Mouse (Mus musculus) neural tube, embryonic 13.5 days (tissue): Measurements from ENCODE around the gene Hipk1. TPM values are rescaled to one million over a fixed set of nuclear protein-coding genes. Genes with fewer than 3 reads are reported as not detected.

ENCODE experiments used
- ATAC-seq: fragments of 200-750 bp; cut with Nextera tagmentation; 2 replicates; pipeline ENCODE4 v1.8.0; 2017; ENCODE audit warnings: low read depth, mild to moderate bottlenecking, moderate TSS enrichment, moderate library complexity
- H3K27ac ChIP-seq: fragments of 300-500 bp; sonication (generic); replicated peaks from 2 replicates; pipeline ENCODE4 v1.5.1; 2015; ENCODE audit warnings: moderate library complexity, mild to moderate bottlenecking, inconsistent platforms
- H3K27me3 ChIP-seq: fragments of 300-500 bp; sonication (generic); 2 replicates; pipeline ENCODE4 v1.6.1; 2015; ENCODE audit warnings: mild to moderate bottlenecking, inconsistent platforms
- H3K36me3 ChIP-seq: fragments of 300-500 bp; sonication (generic); 2 replicates; pipeline ENCODE4 v1.6.1; 2015; ENCODE audit warnings: mild to moderate bottlenecking, inconsistent platforms
- H3K4me1 ChIP-seq: fragments of 300-500 bp; sonication (generic); replicated peaks from 2 replicates; pipeline ENCODE4 v1.6.1; 2015; ENCODE audit warnings: inconsistent platforms
- H3K4me2 ChIP-seq: fragments of 300-500 bp; sonication (generic); 2 replicates; pipeline ENCODE4 v1.6.1; 2015; ENCODE audit warnings: inconsistent platforms, mild to moderate bottlenecking, moderate library complexity
- H3K4me3 ChIP-seq: fragments of 300-500 bp; sonication (generic); 2 replicates; pipeline ENCODE4 v1.5.1; 2015; ENCODE audit warnings: mild to moderate bottlenecking, inconsistent platforms
- H3K9ac ChIP-seq: fragments of 300-500 bp; sonication (generic); 2 replicates; pipeline ENCODE4 v1.6.1; 2015; ENCODE audit warnings: moderate library complexity, mild to moderate bottlenecking, inconsistent platforms
- H3K9me3 ChIP-seq: fragments of 300-500 bp; sonication (generic); 2 replicates; pipeline ENCODE4 v1.6.1; 2016; ENCODE audit warnings: inconsistent platforms
- WGBS: fragments of 180-500 bp; shearing (Covaris S2); methylation state at CpG from one replicate; pipeline ENCODE4 v1.1.7; 2015; 5-methylcytosine and 5-hydroxymethylcytosine counted together
- polyA plus RNA-seq: library from polyadenylated mRNA; unstranded; fragments of >200 nt; fragmentation: Nextera tagmentation; extraction: Ambion mirVana; gene quantifications from 2 replicates; pipeline ENCODE4 v1.2.1, GENCODE M21; 2015

Gene Hipk1
- polyA plus RNA-seq, 1 experiment from 2014 or later = 10.6 TPM

- Histone ChIP-seq H3K4me2 (peak overlapping the region; percentile 88), H3K36me3 (no peaks in the 10 kb centered on the region), H3K4me1 (peaks cover 32% of the 10 kb centered on the region), H3K27ac (peak overlapping the region; percentile 95), H3K9me3 (no peaks in the 10 kb centered on the region), H3K4me3 (peak overlapping the region; percentile 94), H3K9ac (peak overlapping the region; percentile 96), H3K27me3 (peaks cover 11% of the 10 kb centered on the region; the same call in 1 of the 2 replicates)
- peak; percentile 86 for ATAC-seq
- under 1% methylated on average over 61 of the region's 61 CpGs for WGBS
Observed at GRCm38 (mm10) chr3:103790346-103791145, 817 bp downstream of the Hipk1 start.

- H3K27ac ChIP-seq = peak overlapping the region; percentile 95
- ATAC-seq = no peak
- no peaks in the 10 kb centered on the region for H3K9me3 ChIP-seq
- WGBS = 3% methylated on average over 14 of the region's 14 CpGs
- H3K36me3 ChIP-seq = no peaks in the 10 kb centered on the region
- peaks cover 38% of the 10 kb centered on the region for H3K4me1 ChIP-seq
- peaks cover 11% of the 10 kb centered on the region; the same call in 1 of the 2 replicates for H3K27me3 ChIP-seq
- peak overlapping the region; percentile 94 for H3K4me3 ChIP-seq
- peak overlapping the region; percentile 96 for H3K9ac ChIP-seq
- peak overlapping the region; percentile 88 for H3K4me2 ChIP-seq
Observed at GRCm38 (mm10) chr3:103789891-103790345, 1.4 kb downstream of the Hipk1 start.

GRCm38 (mm10) chr3:103789096-103789495, 2.3 kb downstream of the Hipk1 start:
- Histone ChIP-seq H3K27me3 (peaks cover 8% of the 10 kb centered on the region; the same call in 1 of the 2 replicates), H3K36me3 (no peaks in the 10 kb centered on the region), H3K27ac (0 out of 2 replicates have a peak overlapping the region, but pooled peaks have one; percentile 23), H3K4me1 (peaks cover 38% of the 10 kb centered on the region), H3K9ac (no peak overlapping the region), H3K9me3 (no peaks in the 10 kb centered on the region), H3K4me2 (peak overlapping the region; percentile 88), H3K4me3 (peak overlapping the region; percentile 94; the same call in 1 of the 2 replicates)
- no peak for ATAC-seq
- 87% methylated on average over 7 of the region's 7 CpGs for WGBS

- no peak overlapping the region for H3K4me2 ChIP-seq
- H3K4me3 ChIP-seq = no peak overlapping the region
- no peaks in the 10 kb centered on the region for H3K27me3 ChIP-seq
- 56% methylated on average over 7 of the region's 7 CpGs for WGBS
- peaks cover 38% of the 10 kb centered on the region for H3K4me1 ChIP-seq
- ATAC-seq = no peak
- H3K9ac ChIP-seq = no peak overlapping the region
- H3K27ac ChIP-seq = no peak overlapping the region
- H3K9me3 ChIP-seq = no peaks in the 10 kb centered on the region
- H3K36me3 ChIP-seq = no peaks in the 10 kb centered on the region
Observed at GRCm38 (mm10) chr3:103787225-103787624, 4.1 kb downstream of the Hipk1 start.

GRCm38 (mm10) chr3:103782844-103783609, 8.3 kb downstream of the Hipk1 start:
- Histone ChIP-seq H3K4me2 (no peak overlapping the region), H3K4me3 (no peak overlapping the region), H3K27me3 (no peaks in the 10 kb centered on the region), H3K36me3 (peaks cover 2% of the 10 kb centered on the region; the same call in 1 of the 2 replicates), H3K9ac (no peak overlapping the region), H3K27ac (no peak overlapping the region), H3K9me3 (no peaks in the 10 kb centered on the region), H3K4me1 (peaks cover 17% of the 10 kb centered on the region)
- no peak for ATAC-seq
- WGBS = 90% methylated on average over 4 of the region's 4 CpGs

- Histone ChIP-seq H3K9ac (no peak overlapping the region), H3K9me3 (no peaks in the 10 kb centered on the region), H3K4me3 (no peak overlapping the region), H3K27me3 (no peaks in the 10 kb centered on the region), H3K27ac (no peak overlapping the region), H3K4me2 (no peak overlapping the region), H3K36me3 (peaks cover 17% of the 10 kb centered on the region), H3K4me1 (peaks cover 13% of the 10 kb centered on the region)
- no peak for ATAC-seq
- 83% methylated on average over 5 of the region's 5 CpGs for WGBS
Observed at GRCm38 (mm10) chr3:103780777-103781176, 10.6 kb downstream of the Hipk1 start.

GRCm38 (mm10) chr3:103780271-103780670, 11.1 kb downstream of the Hipk1 start:
- H3K27me3 ChIP-seq = no peaks in the 10 kb centered on the region
- no peak overlapping the region for H3K9ac ChIP-seq
- H3K9me3 ChIP-seq = no peaks in the 10 kb centered on the region
- WGBS = 94% methylated on average over 3 of the region's 3 CpGs
- H3K27ac ChIP-seq = no peak overlapping the region
- H3K36me3 ChIP-seq = peaks cover 17% of the 10 kb centered on the region
- no peak overlapping the region for H3K4me2 ChIP-seq
- peaks cover 9% of the 10 kb centered on the region for H3K4me1 ChIP-seq
- H3K4me3 ChIP-seq = no peak overlapping the region
- no peak for ATAC-seq

GRCm38 (mm10) chr3:103779183-103779582, 12.2 kb downstream of the Hipk1 start:
- no peak for ATAC-seq
- 82% methylated on average over 7 of the region's 7 CpGs for WGBS
- no peak overlapping the region for H3K9ac ChIP-seq
- H3K4me3 ChIP-seq = no peak overlapping the region
- H3K36me3 ChIP-seq = peaks cover 17% of the 10 kb centered on the region
- H3K4me1 ChIP-seq = peaks cover 6% of the 10 kb centered on the region; the same call in 1 of the 2 replicates
- no peaks in the 10 kb centered on the region for H3K9me3 ChIP-seq
- no peak overlapping the region for H3K27ac ChIP-seq
- H3K4me2 ChIP-seq = no peak overlapping the region
- no peaks in the 10 kb centered on the region for H3K27me3 ChIP-seq

- H3K9me3 ChIP-seq = no peaks in the 10 kb centered on the region
- H3K36me3 ChIP-seq = peaks cover 17% of the 10 kb centered on the region
- H3K9ac ChIP-seq = no peak overlapping the region
- peaks cover 6% of the 10 kb centered on the region; the same call in 1 of the 2 replicates for H3K4me1 ChIP-seq
- H3K4me3 ChIP-seq = no peak overlapping the region
- no peak overlapping the region for H3K4me2 ChIP-seq
- no peaks in the 10 kb centered on the region for H3K27me3 ChIP-seq
- 90% methylated on average over 6 of the region's 6 CpGs for WGBS
- no peak overlapping the region for H3K27ac ChIP-seq
- no peak for ATAC-seq
Observed at GRCm38 (mm10) chr3:103778660-103779059, 12.7 kb downstream of the Hipk1 start.

GRCm38 (mm10) chr3:103777940-103778339, 13.4 kb downstream of the Hipk1 start:
- H3K36me3 ChIP-seq = peaks cover 21% of the 10 kb centered on the region
- no peak overlapping the region for H3K4me3 ChIP-seq
- H3K27me3 ChIP-seq = no peaks in the 10 kb centered on the region
- peaks cover 11% of the 10 kb centered on the region; the same call in 1 of the 2 replicates for H3K4me1 ChIP-seq
- 88% methylated on average over 11 of the region's 11 CpGs for WGBS
- no peak for ATAC-seq
- no peak overlapping the region for H3K9ac ChIP-seq
- H3K4me2 ChIP-seq = no peak overlapping the region
- no peak overlapping the region for H3K27ac ChIP-seq
- no peaks in the 10 kb centered on the region for H3K9me3 ChIP-seq

GRCm38 (mm10) chr3:103774009-103774408, 17.4 kb downstream of the Hipk1 start:
- WGBS = 87% methylated on average over 15 of the region's 15 CpGs
- Histone ChIP-seq H3K9ac (no peak overlapping the region), H3K4me3 (no peak overlapping the region), H3K27me3 (no peaks in the 10 kb centered on the region), H3K36me3 (peaks cover 24% of the 10 kb centered on the region), H3K4me2 (no peak overlapping the region), H3K9me3 (no peaks in the 10 kb centered on the region), H3K4me1 (0 out of 2 replicates have a peak, but pooled peaks cover 4% of the 10 kb centered on the region), H3K27ac (no peak overlapping the region)
- no peak for ATAC-seq

- 0 out of 2 replicates have a peak, but pooled peaks cover 4% of the 10 kb centered on the region for H3K4me1 ChIP-seq
- H3K9me3 ChIP-seq = no peaks in the 10 kb centered on the region
- no peak for ATAC-seq
- H3K4me2 ChIP-seq = no peak overlapping the region
- H3K4me3 ChIP-seq = no peak overlapping the region
- no peak overlapping the region for H3K27ac ChIP-seq
- peaks cover 28% of the 10 kb centered on the region for H3K36me3 ChIP-seq
- WGBS = 84% methylated on average over 3 of the region's 3 CpGs
- no peaks in the 10 kb centered on the region for H3K27me3 ChIP-seq
- no peak overlapping the region for H3K9ac ChIP-seq
Observed at GRCm38 (mm10) chr3:103773508-103773907, 17.9 kb downstream of the Hipk1 start.
